In genomic region chr16:38044551-38044950, GRCm38 (mm10) we compare ENCODE assay signal across 12 mouse cellular contexts. TPM values are rescaled to one million over a fixed set of nuclear protein-coding genes. Genes with fewer than 3 reads are reported as not detected.
DNase-seq lines count a peak whose midpoint lies in the region; ATAC-seq and TF ChIP-seq lines count a peak whose summit lies in the region.
"Had no signal": no experiment of that assay in that cellular context is flagged by ENCODE, and none has a peak within 500 bp of the region (broad histone marks: within the 10 kb centered on the region; RNA-seq: fewer than 3 reads in every experiment).

No protein-coding gene starts in this region.

- ATAC-seq in hindbrain, postnatal 0 days, result 0 out of 2 replicates have a peak, but pooled peaks have one; percentile 21
- ATAC-seq: liver, embryonic 12.5 days had no signal

- H3K27me3 ChIP-seq in hindbrain, postnatal 0 days (ENCODE audit: insufficient read depth, low read length), result no peaks in the 10 kb centered on the region
- no peaks in the 10 kb centered on the region for H3K27me3 ChIP-seq in hindbrain, embryonic 10.5 days (ENCODE audit: insufficient read depth, poor library complexity, severe bottlenecking)
- H3K27me3 ChIP-seq: hindbrain, embryonic 15.5 days; liver, embryonic 12.5 days had no signal

- H3K4me1 ChIP-seq in hindbrain, postnatal 0 days (ENCODE audit: insufficient read depth, low read length), result no peaks in the 10 kb centered on the region
- H3K4me1 ChIP-seq in hindbrain, embryonic 10.5 days (replicated peaks), result no peaks in the 10 kb centered on the region
- H3K4me1 ChIP-seq: hindbrain, embryonic 15.5 days; liver, embryonic 12.5 days had no signal

- H3K9ac ChIP-seq in hindbrain, postnatal 0 days (replicated peaks; ENCODE audit: low read length), result no peak overlapping the region
- H3K9ac ChIP-seq: hindbrain, embryonic 15.5 days; liver, embryonic 12.5 days had no signal

- H3K4me2 ChIP-seq in hindbrain, postnatal 0 days (ENCODE audit: low read depth, low read length), result no peak overlapping the region
- H3K4me2 ChIP-seq: hindbrain, embryonic 15.5 days; liver, embryonic 12.5 days had no signal

- H3K27ac ChIP-seq in hindbrain, postnatal 0 days, result no peak overlapping the region
- H3K27ac ChIP-seq in hindbrain, embryonic 10.5 days, result no peak overlapping the region
- H3K27ac ChIP-seq: hindbrain, embryonic 15.5 days; liver, embryonic 12.5 days; macrophage had no signal

- WGBS in hindbrain, postnatal 0 days, result 53% methylated on average over 5 of the region's 5 CpGs
- WGBS in hindbrain, embryonic 10.5 days, result 92% methylated on average over 5 of the region's 5 CpGs

- H3K4me3 ChIP-seq in hindbrain, postnatal 0 days (ENCODE audit: low read length), result no peak overlapping the region
- no peak overlapping the region for H3K4me3 ChIP-seq in hindbrain, embryonic 10.5 days
- H3K4me3 ChIP-seq: hindbrain, embryonic 15.5 days; liver, embryonic 12.5 days; myocyte had no signal

- H3K36me3 ChIP-seq in hindbrain, postnatal 0 days (ENCODE audit: insufficient read depth, low read length), result no peaks in the 10 kb centered on the region
- no peaks in the 10 kb centered on the region for H3K36me3 ChIP-seq in hindbrain, embryonic 10.5 days
- H3K36me3 ChIP-seq: hindbrain, embryonic 15.5 days; liver, embryonic 12.5 days had no signal

- no peaks in the 10 kb centered on the region for H3K9me3 ChIP-seq in hindbrain, postnatal 0 days (ENCODE audit: low read length)
- H3K9me3 ChIP-seq in hindbrain, embryonic 10.5 days, result no peaks in the 10 kb centered on the region
- H3K9me3 ChIP-seq: hindbrain, embryonic 15.5 days; liver, embryonic 12.5 days had no signal

- TF ChIP-seq CTCF in hindbrain, postnatal 0 days (IDR thresholded peaks at IDR 0.05; ENCODE audit: low read depth), result no peak

- peak; percentile 16 for DNase-seq in hindbrain, postnatal 0 days (ENCODE audit: low spot score)
- DNase-seq in hindbrain, embryonic 10.5 days (ENCODE audit: low spot score), result no peak
- DNase-seq in cerebellum, adult 18-20 months, result peak; percentile 61 to 63
- peak; percentile 36 for DNase-seq in layer of hippocampus, adult 11-12 months (ENCODE audit: low spot score)
- DNase-seq in right cerebral cortex, postnatal 4 days, result peak; percentile 26
- no peak for DNase-seq in kidney, adult 8-10 months
- no peak for DNase-seq in thymus, postnatal 36 days
- DNase-seq: kidney, postnatal 36 days had no signal

RNA-seq across cellular contexts. Expression of gene Gsk3b, which starts 44.2 kb away (rescaled TPM):
- 112 and 129 TPM in 2 replicates for total RNA-seq in hindbrain, postnatal 0 days (2014; rRNA removed)
- 142 and 149 TPM in 2 replicates for polyA plus RNA-seq in hindbrain, postnatal 0 days (2015; fragmentation: Nextera tagmentation; extraction: Ambion mirVana)
- polyA plus RNA-seq in hindbrain, embryonic 10.5 days (2016; fragmentation: Nextera tagmentation; extraction: Ambion mirVana), result 73.9 and 84.1 TPM in 2 replicates

Comparison
In these comparisons a context has a peak if more than half of its experiments do, and no peak if none do; other contexts are left out.
1. DNase-seq: peak in hindbrain, postnatal 0 days (single experiment), cerebellum, adult 18-20 months (2 of 2), layer of hippocampus, adult 11-12 months (single experiment) and right cerebral cortex, postnatal 4 days (single experiment); none in hindbrain, embryonic 10.5 days (single experiment), kidney, adult 8-10 months (0 of 2) and thymus, postnatal 36 days (0 of 2).